Mouse (Mus musculus) liver, embryonic 14.5 days (tissue): ENCODE results near the gene Cyp2w1. TPM values are rescaled to one million over a fixed set of nuclear protein-coding genes. Genes with fewer than 3 reads are reported as not detected.

ENCODE experiments used
- ATAC-seq: fragments of 200-750 bp; cut with Nextera tagmentation; 2 replicates; pipeline ENCODE4 v1.8.0; 2017; ENCODE audit warnings: moderate number of reproducible peaks, mild to moderate bottlenecking, moderate library complexity; ENCODE audit not compliant: insufficient read depth
- DNase-seq, 3 experiments: peaks; one replicate each; pipeline ENCODE4 v3.0.0-alpha.2; 2012 to 2013; ENCODE audit warnings: low read depth in 3 of 3, low spot score in 3 of 3
- H3K27ac ChIP-seq: fragments of 300-500 bp; sonication (generic); 2 replicates; pipeline ENCODE4 v1.5.1; 2014; ENCODE audit warnings: moderate library complexity, mild to moderate bottlenecking, control low read depth, inconsistent platforms
- H3K27me3 ChIP-seq: fragments of 300-500 bp; sonication (generic); 2 replicates; pipeline ENCODE4 v1.6.1; 2014; ENCODE audit warnings: mild to moderate bottlenecking, low read length, moderate library complexity; ENCODE audit not compliant: control insufficient read depth, insufficient read depth
- H3K36me3 ChIP-seq: fragments of 300-500 bp; sonication (generic); replicated peaks from 2 replicates; pipeline ENCODE4 v1.6.1; 2014; ENCODE audit warnings: low read depth; ENCODE audit not compliant: control insufficient read depth, insufficient read depth
- H3K4me1 ChIP-seq, 2 experiments: fragments of 200-500 bp in 1 of 2; fragments of 300-500 bp in 1 of 2; sonication (generic) in 1 of 2; replicated peaks; 2 replicates each; pipeline ENCODE4 v1.6.1; 2012 to 2014; ENCODE audit warnings: antibody characterized with exemption in 1 of 2, inconsistent platforms in 1 of 2, low read length in 1 of 2; ENCODE audit not compliant: control insufficient read depth in 2 of 2, insufficient read depth in 2 of 2
- H3K4me2 ChIP-seq: fragments of 300-500 bp; sonication (generic); 2 replicates; pipeline ENCODE4 v1.6.1; 2014; ENCODE audit warnings: low read depth, mild to moderate bottlenecking, control low read depth, moderate library complexity
- H3K4me3 ChIP-seq, 2 experiments: fragments of 200-500 bp in 1 of 2; fragments of 300-500 bp in 1 of 2; sonication (generic) in 1 of 2; 2 replicates each; pipeline ENCODE4 v1.5.1; 2012 to 2014; ENCODE audit warnings: low read depth in 2 of 2, low read length in 2 of 2, mild to moderate bottlenecking in 2 of 2, control low read depth in 1 of 2, inconsistent platforms in 1 of 2, moderate library complexity in 1 of 2; ENCODE audit not compliant: insufficient read depth in 1 of 2
- H3K9ac ChIP-seq: fragments of 300-500 bp; sonication (generic); replicated peaks from 2 replicates; pipeline ENCODE4 v1.6.1; 2014; ENCODE audit warnings: mild to moderate bottlenecking, control low read depth, moderate library complexity
- H3K9me3 ChIP-seq: fragments of 300-500 bp; sonication (generic); 2 replicates; pipeline ENCODE4 v1.6.1; 2016; ENCODE audit warnings: low read length, mixed read lengths; ENCODE audit not compliant: control insufficient read depth
- CTCF ChIP-seq: IDR thresholded peaks from 2 replicates; pipeline ENCODE4 v1.5.1; 2016; ENCODE audit warnings: antibody characterized with exemption, low read depth, control low read depth
- EP300 ChIP-seq: IDR thresholded peaks from 2 replicates; pipeline ENCODE4 v1.6.1; 2016; ENCODE audit warnings: antibody characterized with exemption, low read depth
- WGBS: fragments of 180-500 bp; shearing (Covaris S2); extraction: QIAGEN DNeasy Blood & Tissue Kit; methylation state at CpG from one replicate; pipeline ENCODE4 v1.1.7; 2014; ENCODE audit not compliant: insufficient replicate concordance; 5-methylcytosine and 5-hydroxymethylcytosine counted together
- polyA plus RNA-seq, 2 experiments: library from polyadenylated mRNA; depleted of rRNA in 1 of 2; stranded (reverse) in 1 of 2; unstranded in 1 of 2; fragments of >200 nt; fragmentation: Nextera tagmentation in 1 of 2; extraction: Ambion mirVana in 1 of 2; gene quantifications; 2 replicates each; pipeline versions ENCODE4 v1.2.1 to v1.2.3; 2012 to 2014

The Cyp2w1 gene
- polyA plus RNA-seq, 2 experiments, result 0.03 TPM; not detected in 1

DNA sequence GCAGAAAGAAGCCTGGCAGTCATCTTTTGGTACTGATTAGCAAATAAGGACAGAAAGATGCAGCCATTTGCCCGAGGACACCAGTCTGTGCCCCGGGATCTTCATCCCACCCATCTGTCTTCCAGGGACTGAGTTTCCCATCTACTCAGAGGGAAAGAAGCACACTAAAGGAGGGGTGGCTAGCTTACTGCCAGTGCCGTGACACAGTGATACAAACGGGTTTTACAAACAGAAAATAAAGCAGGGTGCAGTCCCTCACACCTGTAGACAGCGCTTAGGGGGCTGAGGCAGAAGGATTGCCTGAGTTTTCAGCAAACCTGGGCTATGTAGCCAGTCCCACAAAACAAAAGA, 7.1 kb upstream of the Cyp2w1 start:
- no peak for TF ChIP-seq EP300
- TF ChIP-seq CTCF, result no peak
- Histone ChIP-seq H3K9me3 (no peaks in the 10 kb centered on the region), H3K4me1 (peaks cover 17 to 28% of the 10 kb centered on the region in 2 experiments), H3K4me3 (peak overlapping the region; percentile 25 to 78), H3K27me3 (no peaks in the 10 kb centered on the region), H3K9ac (peak overlapping the region; percentile 42), H3K4me2 (peak overlapping the region; percentile 85), H3K36me3 (peaks cover 13% of the 10 kb centered on the region), H3K27ac (peak overlapping the region; percentile 49)
- DNase-seq (no peak), ATAC-seq (peak; percentile 18)
- WGBS, result 8% methylated on average over 5 of the region's 5 CpGs

DNA sequence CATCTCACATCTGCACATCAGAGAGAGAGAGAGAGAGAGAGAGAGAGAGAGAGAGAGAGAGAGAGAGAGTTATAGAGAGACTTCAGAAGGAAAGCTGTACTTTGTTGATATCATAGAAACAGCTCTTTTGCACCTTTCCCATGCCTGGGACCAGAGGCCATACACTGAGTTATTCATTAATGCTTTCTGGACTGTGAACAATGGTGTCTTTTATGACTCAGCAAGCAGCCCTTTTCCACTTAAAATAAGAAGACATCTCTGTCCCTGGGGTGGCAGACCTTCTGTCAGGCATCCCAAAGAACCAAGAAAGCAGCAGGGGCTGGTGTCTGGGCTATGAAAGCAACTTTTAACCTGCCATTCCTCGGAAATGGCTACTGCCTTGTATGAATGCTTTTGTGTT, 5.2 kb upstream of the Cyp2w1 start:
- Histone ChIP-seq H3K4me3 (no peak overlapping the region), H3K4me1 (peaks cover 26 to 40% of the 10 kb centered on the region in 2 experiments), H3K9me3 (no peaks in the 10 kb centered on the region), H3K4me2 (no peak overlapping the region), H3K9ac (no peak overlapping the region), H3K27ac (no peak overlapping the region), H3K27me3 (no peaks in the 10 kb centered on the region), H3K36me3 (peaks cover 6% of the 10 kb centered on the region)
- no peak for DNase-seq
- no peak for TF ChIP-seq EP300
- TF ChIP-seq CTCF, result no peak
- no peak for ATAC-seq
- 57% methylated on average over 1 of the region's 1 CpGs for WGBS

DNA sequence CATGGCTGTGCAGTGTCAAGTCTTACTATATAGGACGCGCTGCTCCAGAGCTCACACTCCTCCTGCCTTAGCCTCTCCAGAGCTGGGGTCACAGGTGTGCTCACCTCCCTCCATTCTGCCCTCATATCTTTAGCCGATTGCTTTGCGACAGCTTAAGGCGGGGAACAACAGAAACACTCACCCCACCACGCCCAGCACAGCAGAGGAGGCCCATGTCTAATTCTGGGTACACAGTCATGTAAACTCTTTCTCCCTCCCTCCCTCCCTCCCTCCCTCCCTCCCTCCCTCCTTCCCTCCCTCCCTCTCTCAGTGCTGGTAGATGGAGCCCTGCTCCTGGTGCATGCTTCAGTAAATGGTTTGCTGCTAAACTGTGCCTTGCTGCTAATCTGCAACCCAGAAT, 2.7 kb upstream of the Cyp2w1 start:
- 40% methylated on average over 6 of the region's 6 CpGs for WGBS
- Histone ChIP-seq H3K9me3 (no peaks in the 10 kb centered on the region), H3K4me2 (peak overlapping the region; percentile 49), H3K4me1 (peaks cover 30 to 38% of the 10 kb centered on the region in 2 experiments), H3K4me3 (no peak overlapping the region; a peak in 1 of 4 replicates), H3K27me3 (no peaks in the 10 kb centered on the region), H3K27ac (peak overlapping the region; percentile 47), H3K9ac (no peak overlapping the region), H3K36me3 (no peaks in the 10 kb centered on the region)
- ATAC-seq, result peak; percentile 45
- no peak for DNase-seq
- TF ChIP-seq CTCF (no peak), EP300 (no peak)

DNA sequence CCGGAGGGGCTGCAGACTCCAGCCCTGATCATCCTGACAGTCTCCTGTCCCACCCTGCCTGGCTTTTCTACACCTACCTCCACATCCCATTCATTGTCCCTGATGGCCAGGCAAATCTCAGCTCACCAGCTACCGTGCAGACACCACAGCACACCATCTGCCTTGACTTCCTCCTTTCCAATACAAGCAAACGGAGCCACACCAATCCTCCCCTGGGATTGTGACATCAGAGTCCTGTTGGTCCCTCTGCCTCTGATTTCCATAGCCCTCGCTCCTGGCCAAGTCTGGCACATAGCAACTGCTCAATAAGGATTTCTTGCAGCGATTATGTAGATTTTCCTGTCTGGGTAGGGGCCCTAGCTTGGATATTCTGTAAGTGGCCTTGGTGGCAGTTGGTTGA, 1.3 kb upstream of the Cyp2w1 start, which contains the start of gene Cox19:
Gene Cox19 (minus strand): TSS at position 285 of the 400 bp plus-strand sequence.
- TF ChIP-seq CTCF (no peak), EP300 (no peak)

DNA sequence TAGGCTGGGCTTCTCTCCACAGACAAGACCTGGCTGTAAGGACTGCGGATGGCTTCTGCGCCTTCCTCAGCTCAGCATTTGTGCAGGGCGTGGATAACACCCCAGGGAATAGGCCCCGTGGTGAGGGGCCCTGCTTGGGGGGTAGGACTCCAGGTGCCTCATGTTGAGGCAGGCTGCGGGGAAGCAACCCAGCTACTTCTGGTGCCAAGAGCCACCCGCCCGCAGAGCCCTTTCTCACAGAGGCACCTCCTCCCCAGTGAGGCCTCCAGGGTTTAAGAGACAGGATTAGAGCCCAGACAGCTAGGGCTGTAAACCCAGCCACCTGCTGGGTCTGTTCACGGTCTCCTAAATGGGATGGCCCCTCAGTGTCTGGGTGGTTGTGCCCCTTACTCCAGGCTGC, 789 bp upstream of the Cyp2w1 start:
- 25% methylated on average over 8 of the region's 8 CpGs for WGBS
- H3K4me1 ChIP-seq, result peaks cover 24 to 31% of the 10 kb centered on the region in 2 experiments
- ATAC-seq, result no peak

More for the DNA sequence above, 1.3 kb upstream of the Cyp2w1 start, which contains the start of gene Cox19:
- Histone ChIP-seq H3K4me2 (no peak within 1 kb of the TSS), H3K27ac (no peak within 1 kb of the TSS), H3K4me3 (no peak within 1 kb of the TSS), H3K4me1 (peaks cover 24 to 31% of the 10 kb centered on the region in 2 experiments), H3K27me3 (no peaks in the 10 kb centered on the region), H3K9ac (no peak within 1 kb of the TSS; the same call in 1 of the 2 replicates), H3K36me3 (no peaks in the 10 kb centered on the region), H3K9me3 (no peaks in the 10 kb centered on the region)
- ATAC-seq (no peak), DNase-seq (no peak)
- 39% methylated on average over 5 of the region's 5 CpGs for whole genome bisulfite sequencing

More for the DNA sequence above, 789 bp upstream of the Cyp2w1 start:
- H3K27me3 ChIP-seq, result no peaks in the 10 kb centered on the region
- H3K4me3 ChIP-seq, result no peak overlapping the region
- H3K36me3 ChIP-seq, result no peaks in the 10 kb centered on the region
- no peak for DNase-seq
- H3K9ac ChIP-seq, result no peak overlapping the region; the same call in 1 of the 2 replicates
- no peak overlapping the region for H3K4me2 ChIP-seq
- TF ChIP-seq EP300 (no peak), CTCF (no peak)
- H3K27ac ChIP-seq, result no peak overlapping the region
- no peaks in the 10 kb centered on the region for H3K9me3 ChIP-seq
